Mouse (Mus musculus): ENCODE data around the gene Prkaa2. TPM values are rescaled to one million over a fixed set of nuclear protein-coding genes. Genes with fewer than 3 reads are reported as not detected.
A peak's percentile ranks its signal among the peaks of the same experiment; 100 is the strongest.

The Prkaa2 gene
- polyA plus RNA-seq (2015; fragmentation: Nextera tagmentation; extraction: Ambion mirVana): 6.2 and 7.1 TPM in 2 replicates

DNA sequence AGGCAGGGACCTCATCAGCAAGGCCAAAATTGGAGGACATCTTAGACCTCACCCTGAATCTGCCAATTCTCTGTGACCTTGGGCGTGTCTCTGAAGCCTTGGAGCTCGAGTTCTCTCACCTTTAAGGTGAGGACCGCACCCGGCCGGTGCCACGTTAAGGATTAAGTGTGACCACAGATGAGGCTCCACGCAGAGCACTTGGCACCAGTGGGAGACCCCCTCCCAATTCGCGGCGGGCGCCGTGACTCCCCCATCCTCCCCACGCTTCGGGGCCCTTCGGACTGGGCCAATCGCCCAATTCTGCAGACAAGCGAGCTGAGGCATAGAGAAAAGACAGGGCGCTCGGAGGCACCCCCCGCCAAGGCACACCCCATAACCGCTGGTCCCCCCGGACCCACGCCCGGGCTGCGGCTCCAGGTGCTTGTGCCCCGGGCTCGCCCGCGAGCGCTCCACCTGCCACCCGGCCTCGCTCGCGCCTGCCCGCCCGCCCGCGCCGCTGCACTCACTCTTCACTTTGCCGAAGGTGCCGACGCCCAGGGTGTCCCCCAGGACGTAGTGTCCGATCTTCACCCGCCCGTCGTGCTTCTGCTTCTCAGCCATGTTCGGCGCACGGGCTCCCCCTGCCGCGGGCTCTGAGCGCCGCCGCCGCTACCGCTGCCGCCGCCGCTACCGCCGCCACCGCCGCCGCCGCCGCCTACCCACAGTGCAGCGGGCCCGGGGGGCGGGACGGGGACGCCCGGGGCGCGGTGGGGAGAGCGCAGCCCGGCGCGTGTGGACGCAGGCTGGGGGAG is at the start of gene Prkaa2:
Gene Prkaa2 (minus strand): TSS at position 692 of the 791 bp plus-strand sequence.
- H3K9me3 ChIP-seq (replicated peaks): no peaks in the 10 kb centered on the region
- no peaks in the 10 kb centered on the region for H3K36me3 ChIP-seq (ENCODE audit: poor library complexity, severe bottlenecking)
- peak within 1 kb of the TSS; percentile 54; the same call in 1 of the 2 replicates for H3K27ac ChIP-seq
- H3K9ac ChIP-seq: peak within 1 kb of the TSS; percentile 83
- peak within 1 kb of the TSS; percentile 74 for H3K4me3 ChIP-seq
- peak; percentile 95 for ATAC-seq
- H3K27me3 ChIP-seq: no peaks in the 10 kb centered on the region
- WGBS: under 1% methylated on average over 43 of the region's 80 CpGs
- H3K4me1 ChIP-seq: peaks cover 20% of the 10 kb centered on the region
- peak within 1 kb of the TSS; percentile 87 for H3K4me2 ChIP-seq

GRCm38 (mm10) chr4:105159531-105159870 is 49.8 kb upstream of the Prkaa2 start:
- peak overlapping the region; percentile 97 for H3K9ac ChIP-seq
- H3K4me2 ChIP-seq: peak overlapping the region; percentile 80
- H3K27me3 ChIP-seq: no peaks in the 10 kb centered on the region
- peaks cover 60% of the 10 kb centered on the region for H3K4me1 ChIP-seq
- 13% methylated on average over 6 of the region's 6 CpGs for WGBS
- peak overlapping the region; percentile 93 for H3K27ac ChIP-seq
- no peak for ATAC-seq
- H3K9me3 ChIP-seq (replicated peaks): no peaks in the 10 kb centered on the region
- peaks cover 10% of the 10 kb centered on the region; the same call in 1 of the 2 replicates for H3K36me3 ChIP-seq (ENCODE audit: poor library complexity, severe bottlenecking)
- peak overlapping the region; percentile 89 for H3K4me3 ChIP-seq

GRCm38 (mm10) chr4:105158651-105159530 is 49.2 kb upstream of the Prkaa2 start:
- H3K36me3 ChIP-seq (ENCODE audit: poor library complexity, severe bottlenecking): peaks cover 10% of the 10 kb centered on the region; the same call in 1 of the 2 replicates
- no peaks in the 10 kb centered on the region for H3K27me3 ChIP-seq
- H3K4me2 ChIP-seq: peak overlapping the region; percentile 80
- H3K4me3 ChIP-seq: peak overlapping the region; percentile 89
- WGBS: under 1% methylated on average over 18 of the region's 18 CpGs
- peak overlapping the region; percentile 97 for H3K9ac ChIP-seq
- peak overlapping the region; percentile 93 for H3K27ac ChIP-seq
- H3K4me1 ChIP-seq: peaks cover 55% of the 10 kb centered on the region
- no peaks in the 10 kb centered on the region for H3K9me3 ChIP-seq (replicated peaks)
- ATAC-seq: no peak

GRCm38 (mm10) chr4:105158169-105158555 is 48.5 kb upstream of the Prkaa2 start:
- Histone ChIP-seq H3K27me3 (no peaks in the 10 kb centered on the region), H3K36me3 (ENCODE audit: poor library complexity, severe bottlenecking) (peaks cover 10% of the 10 kb centered on the region; the same call in 1 of the 2 replicates), H3K4me1 (peaks cover 48% of the 10 kb centered on the region), H3K4me3 (peak overlapping the region; percentile 89), H3K27ac (peak overlapping the region; percentile 93), H3K9me3 (replicated peaks) (no peaks in the 10 kb centered on the region), H3K9ac (peak overlapping the region; percentile 97), H3K4me2 (peak overlapping the region; percentile 80)
- under 1% methylated on average over 26 of the region's 26 CpGs for WGBS
- ATAC-seq: peak; percentile 79

DNA sequence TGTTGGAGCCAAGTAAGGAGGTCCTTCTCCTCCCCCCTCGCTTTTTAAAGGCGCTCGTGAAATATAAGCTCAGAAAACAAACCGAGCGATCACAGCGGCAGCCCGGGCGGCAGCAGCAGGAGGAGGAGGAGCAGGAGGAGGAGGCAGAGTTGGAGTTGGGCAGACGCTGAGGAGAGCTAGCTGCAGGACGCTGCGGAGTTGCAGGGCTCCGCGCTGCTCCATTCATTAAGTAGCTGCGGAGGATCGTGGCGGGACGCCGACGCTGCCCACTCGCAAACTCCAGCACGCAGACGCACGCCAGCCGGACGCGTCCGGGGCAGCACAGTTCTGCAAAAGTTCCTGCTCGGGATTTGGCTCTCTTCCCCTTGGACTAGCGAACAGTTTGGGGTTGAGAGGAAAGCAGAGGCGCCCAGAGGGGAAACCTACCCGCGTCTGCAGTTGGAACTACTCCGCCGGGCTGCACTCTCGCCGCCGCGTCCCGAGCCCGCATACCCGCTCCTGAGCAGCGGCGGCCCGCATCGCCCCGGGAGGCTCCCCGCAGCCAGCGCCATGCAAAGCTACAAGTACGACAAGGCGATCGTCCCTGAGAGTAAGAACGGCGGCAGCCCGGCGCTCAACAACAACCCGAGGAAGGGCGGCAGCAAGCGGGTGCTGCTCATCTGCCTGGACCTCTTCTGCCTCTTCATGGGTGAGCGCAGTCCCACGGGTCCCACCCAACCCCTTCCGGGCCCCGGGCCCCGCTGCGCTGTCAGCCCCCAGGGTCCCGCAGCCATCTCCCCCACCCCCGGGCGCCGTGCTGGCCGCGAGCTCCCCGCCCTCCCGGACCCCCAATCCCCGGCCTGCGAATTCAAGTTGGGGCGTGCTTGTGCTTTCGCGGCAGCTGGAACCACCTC is 47.8 kb upstream of the Prkaa2 start, which contains the start of gene Plpp3:
Gene Plpp3 (plus strand): TSS at position 72 of the 893 bp plus-strand sequence.
- Histone ChIP-seq H3K4me2 (peak within 1 kb of the TSS; percentile 80), H3K4me3 (peak within 1 kb of the TSS; percentile 89), H3K36me3 (ENCODE audit: poor library complexity, severe bottlenecking) (peaks cover 10% of the 10 kb centered on the region; the same call in 1 of the 2 replicates), H3K9me3 (replicated peaks) (no peaks in the 10 kb centered on the region), H3K4me1 (peaks cover 41% of the 10 kb centered on the region), H3K9ac (peak within 1 kb of the TSS; percentile 97), H3K27ac (peak within 1 kb of the TSS; percentile 93), H3K27me3 (no peaks in the 10 kb centered on the region)
- peak; percentile 87 for ATAC-seq
- under 1% methylated on average over 77 of the region's 77 CpGs for WGBS

DNA sequence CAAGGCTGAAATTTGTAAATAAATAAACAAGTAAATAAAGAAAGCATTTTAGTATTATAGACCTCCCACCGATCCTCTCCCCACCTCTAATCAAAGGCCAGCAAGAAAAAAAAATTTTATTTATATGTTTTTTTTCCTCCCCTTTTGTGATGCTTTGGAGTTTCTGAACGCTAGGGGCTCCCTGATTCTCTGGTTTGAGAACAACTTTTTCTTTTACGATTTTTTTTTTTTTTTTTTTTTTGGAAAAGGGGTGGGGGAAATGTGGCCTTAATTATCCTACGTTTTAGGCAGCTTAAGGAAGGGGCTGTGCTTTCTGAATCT is 47.2 kb upstream of the Prkaa2 start:
- no peak for ATAC-seq
- no peaks in the 10 kb centered on the region for H3K9me3 ChIP-seq (replicated peaks)
- H3K27ac ChIP-seq: peak overlapping the region; percentile 93
- H3K4me1 ChIP-seq: peaks cover 35% of the 10 kb centered on the region
- H3K36me3 ChIP-seq (ENCODE audit: poor library complexity, severe bottlenecking): peaks cover 7% of the 10 kb centered on the region; the same call in 1 of the 2 replicates
- peak overlapping the region; percentile 97; the same call in 1 of the 2 replicates for H3K9ac ChIP-seq
- H3K4me2 ChIP-seq: peak overlapping the region; percentile 80
- no peaks in the 10 kb centered on the region for H3K27me3 ChIP-seq
- WGBS: under 1% methylated on average over 4 of the region's 4 CpGs
- peak overlapping the region; percentile 89 for H3K4me3 ChIP-seq

DNA sequence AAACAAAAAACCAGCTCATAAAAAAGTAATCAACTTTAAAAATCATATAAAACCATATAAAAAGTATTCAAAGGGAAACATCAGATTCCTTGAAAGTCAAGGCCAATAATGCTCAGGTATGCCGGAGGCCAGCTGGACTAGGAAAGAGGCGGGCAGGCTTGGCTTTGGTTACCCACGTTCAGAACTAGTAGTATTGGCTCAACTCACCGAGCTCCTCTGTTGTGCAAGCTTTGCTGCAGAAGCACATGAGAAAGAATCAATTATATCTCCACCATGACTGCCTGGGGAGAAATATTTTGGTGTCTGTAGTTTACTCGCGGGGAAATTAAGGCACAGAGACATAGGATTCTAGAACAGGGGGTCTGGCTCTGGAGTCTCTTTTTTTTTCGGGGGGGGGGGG is 46.6 kb upstream of the Prkaa2 start:
- WGBS: 76% methylated on average over 7 of the region's 7 CpGs
- Histone ChIP-seq H3K27ac (no peak overlapping the region), H3K9ac (no peak overlapping the region), H3K4me2 (no peak overlapping the region), H3K36me3 (ENCODE audit: poor library complexity, severe bottlenecking) (0 out of 2 replicates have a peak, but pooled peaks cover under 1% of the 10 kb centered on the region), H3K27me3 (no peaks in the 10 kb centered on the region), H3K9me3 (replicated peaks) (no peaks in the 10 kb centered on the region), H3K4me1 (peaks cover 29% of the 10 kb centered on the region), H3K4me3 (no peak overlapping the region)
- no peak for ATAC-seq

- Histone ChIP-seq H3K4me1 (peaks cover under 1% of the 10 kb centered on the region; the same call in 1 of the 2 replicates), H3K36me3 (ENCODE audit: poor library complexity, severe bottlenecking) (no peaks in the 10 kb centered on the region), H3K9ac (no peak overlapping the region), H3K27ac (no peak overlapping the region), H3K4me3 (no peak overlapping the region), H3K4me2 (no peak overlapping the region), H3K9me3 (replicated peaks) (no peaks in the 10 kb centered on the region), H3K27me3 (no peaks in the 10 kb centered on the region)
- 86% methylated on average over 3 of the region's 3 CpGs for WGBS
- ATAC-seq: no peak
Observed at GRCm38 (mm10) chr4:105153227-105153626, 43.5 kb upstream of the Prkaa2 start.

DNA sequence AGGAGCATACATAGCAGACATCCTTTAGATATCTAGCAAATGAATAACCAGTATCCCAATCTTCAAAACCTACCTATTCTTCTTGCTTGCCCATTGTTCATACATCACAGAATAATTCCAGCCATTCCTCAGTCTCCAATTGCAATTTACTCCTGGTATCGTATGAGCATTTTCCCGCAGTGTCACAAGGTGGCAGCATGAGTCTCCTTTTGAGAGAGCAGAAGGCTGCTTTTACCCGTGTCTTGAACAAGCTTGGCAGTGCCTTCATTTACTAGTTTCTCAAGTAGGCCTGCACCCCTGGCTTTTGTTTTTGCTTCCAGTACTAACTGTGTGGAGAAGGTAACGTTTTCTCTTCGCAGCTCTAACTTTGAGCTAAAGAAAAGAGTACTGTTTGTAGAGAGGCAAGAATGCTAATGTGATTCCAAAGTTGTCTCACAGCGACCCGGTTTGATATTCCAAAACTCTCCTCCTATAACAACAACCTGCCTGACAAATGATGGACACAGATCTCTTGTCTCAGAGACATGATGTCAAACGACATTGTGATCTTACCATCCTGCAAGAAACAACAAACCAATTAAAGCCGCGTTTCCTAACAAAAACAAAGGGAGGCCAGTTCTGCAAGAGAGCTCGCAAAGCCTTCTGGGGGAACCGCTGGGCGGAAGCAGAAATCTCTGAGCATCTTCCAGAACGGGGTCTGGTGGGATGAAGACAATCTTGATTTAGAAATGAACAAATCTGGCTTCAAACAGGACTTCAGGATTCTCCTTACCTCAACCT is 42.4 kb upstream of the Prkaa2 start:
- Histone ChIP-seq H3K4me3 (no peak overlapping the region), H3K9me3 (replicated peaks) (no peaks in the 10 kb centered on the region), H3K27ac (no peak overlapping the region), H3K36me3 (ENCODE audit: poor library complexity, severe bottlenecking) (no peaks in the 10 kb centered on the region), H3K4me2 (no peak overlapping the region), H3K9ac (no peak overlapping the region), H3K4me1 (no peaks in the 10 kb centered on the region), H3K27me3 (no peaks in the 10 kb centered on the region)
- WGBS: 41% methylated on average over 14 of the region's 14 CpGs
- ATAC-seq: peak; percentile 81

DNA sequence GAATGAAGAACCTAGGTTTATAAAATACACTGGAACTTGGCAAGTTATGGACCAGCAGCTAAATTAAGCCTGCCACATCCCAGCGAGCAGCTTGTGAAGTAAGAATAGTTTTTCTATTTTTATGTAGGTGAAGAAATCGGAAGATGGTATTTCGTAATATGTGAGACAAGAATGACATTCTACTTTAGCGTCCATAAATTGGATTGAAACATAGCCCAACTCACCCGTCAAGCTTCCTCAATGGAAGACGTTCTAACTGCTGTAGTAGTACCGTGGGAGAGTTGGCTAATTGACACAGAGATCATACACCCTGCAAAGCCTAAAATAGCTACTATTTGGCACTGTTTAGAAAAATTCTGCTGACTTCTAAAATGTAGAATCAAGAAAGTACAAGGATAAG is 39.8 kb upstream of the Prkaa2 start:
- Histone ChIP-seq H3K4me3 (no peak overlapping the region), H3K4me2 (no peak overlapping the region), H3K9ac (no peak overlapping the region), H3K27me3 (no peaks in the 10 kb centered on the region), H3K27ac (no peak overlapping the region), H3K36me3 (ENCODE audit: poor library complexity, severe bottlenecking) (no peaks in the 10 kb centered on the region), H3K9me3 (replicated peaks) (no peaks in the 10 kb centered on the region), H3K4me1 (no peaks in the 10 kb centered on the region)
- WGBS: 87% methylated on average over 7 of the region's 7 CpGs
- ATAC-seq: no peak

Measured in forebrain, embryonic 13.5 days (tissue).